Mouse (Mus musculus) frontal cortex, adult 2 months (tissue): ENCODE results near the gene Adssl1. TPM values are rescaled to one million over a fixed set of nuclear protein-coding genes. Genes with fewer than 3 reads are reported as not detected.
A peak's percentile ranks its signal among the peaks of the same experiment; 100 is the strongest.

Experiments
- DNase-seq, 2 experiments: peaks; one replicate each; pipeline ENCODE4 v3.0.0; 2022; ENCODE audit warnings: low spot score in 1 of 2; ENCODE audit errors: extremely low spot score in 1 of 2
- polyA plus RNA-seq: library from polyadenylated mRNA; depleted of rRNA; stranded (reverse); fragments of >200 nt; gene quantifications from 2 replicates; pipeline ENCODE4 v1.2.3, GENCODE M21; 2012

Gene Adssl1
- polyA plus RNA-seq, 1 experiment: 33.0 TPM

DNA sequence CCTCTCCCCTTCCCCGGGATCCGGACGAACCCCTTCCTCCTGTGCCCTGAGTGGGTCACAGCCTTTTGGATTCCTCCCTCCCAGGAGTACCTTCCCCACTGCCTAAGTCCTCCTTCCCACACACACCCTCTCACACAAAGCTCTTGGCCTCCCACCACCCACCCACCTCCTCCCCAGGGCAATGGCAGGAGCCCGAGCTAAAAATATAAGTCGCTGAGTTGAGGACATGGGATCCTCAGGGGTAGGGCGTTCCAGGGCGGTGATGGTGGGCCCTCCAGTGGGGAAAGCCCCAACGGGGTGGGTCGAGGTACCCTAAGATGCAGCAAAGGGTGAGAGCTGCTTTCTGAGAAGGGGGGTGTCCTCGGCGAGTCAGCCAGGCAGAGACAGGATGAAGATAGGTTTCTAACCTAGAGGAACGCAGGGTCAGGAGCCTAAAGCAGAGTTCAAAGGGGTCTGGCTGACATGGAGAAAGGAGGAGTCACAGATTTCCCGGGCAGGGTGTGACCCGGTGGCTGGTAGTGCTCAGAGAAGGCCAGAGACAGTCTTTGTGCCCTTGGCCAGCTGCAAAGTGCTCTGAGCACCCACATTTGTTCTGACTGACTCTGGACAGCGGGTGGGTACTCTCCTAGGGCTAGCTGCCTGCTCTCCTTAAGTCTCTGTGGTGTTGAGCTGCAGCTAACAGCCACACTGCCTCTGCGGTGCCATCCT is 663 bp downstream of the Adssl1 start:
- DNase-seq: no peak

- DNase-seq: no peak
Measured at GRCm38 (mm10) chr12:112621900-112622299, 2.1 kb downstream of the Adssl1 start.

GRCm38 (mm10) chr12:112623742-112624141 is 3.9 kb downstream of the Adssl1 start:
- DNase-seq: peak in 1 of 2 experiments; percentile 87

DNA sequence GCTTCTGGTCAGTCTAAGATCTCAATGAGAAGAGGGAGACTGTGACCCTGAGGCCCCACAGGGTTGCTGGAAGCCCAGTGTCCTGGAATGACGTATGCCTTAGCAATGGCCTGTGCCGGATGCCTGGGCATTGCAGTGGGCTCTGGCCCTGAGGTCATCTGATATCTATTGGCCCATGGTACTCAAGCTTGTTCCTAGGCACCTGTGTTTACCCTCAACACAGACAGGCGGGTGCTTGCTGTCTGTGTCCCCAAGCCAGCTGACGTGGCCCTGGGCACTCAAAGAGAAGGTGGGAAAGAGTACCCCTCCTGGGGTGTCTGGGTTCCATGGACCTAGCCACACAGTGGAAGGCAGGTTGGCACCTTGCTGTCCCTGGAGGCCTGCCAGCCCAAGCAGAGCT is 5.9 kb downstream of the Adssl1 start:
- DNase-seq: no peak

DNA sequence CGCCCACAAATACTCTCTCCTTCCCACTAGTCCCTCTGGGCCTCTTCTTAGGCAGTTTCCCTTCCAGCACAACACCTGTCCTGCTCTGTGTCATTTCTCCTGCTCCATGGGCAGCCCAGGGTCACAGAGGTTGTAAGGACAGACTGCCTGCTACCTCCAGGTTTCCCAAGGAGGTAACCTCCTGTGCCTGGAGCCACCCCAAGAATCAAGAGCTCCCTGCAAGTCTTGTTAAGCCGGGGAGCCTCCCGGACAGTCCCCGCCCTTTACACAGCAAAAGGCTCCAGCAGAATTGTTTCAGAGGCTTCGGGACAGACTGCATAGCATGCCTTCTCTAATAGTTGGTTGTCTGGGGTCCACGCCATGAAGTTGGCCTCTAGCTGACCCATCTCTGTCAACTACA is 6.6 kb downstream of the Adssl1 start:
- DNase-seq: no peak

DNA sequence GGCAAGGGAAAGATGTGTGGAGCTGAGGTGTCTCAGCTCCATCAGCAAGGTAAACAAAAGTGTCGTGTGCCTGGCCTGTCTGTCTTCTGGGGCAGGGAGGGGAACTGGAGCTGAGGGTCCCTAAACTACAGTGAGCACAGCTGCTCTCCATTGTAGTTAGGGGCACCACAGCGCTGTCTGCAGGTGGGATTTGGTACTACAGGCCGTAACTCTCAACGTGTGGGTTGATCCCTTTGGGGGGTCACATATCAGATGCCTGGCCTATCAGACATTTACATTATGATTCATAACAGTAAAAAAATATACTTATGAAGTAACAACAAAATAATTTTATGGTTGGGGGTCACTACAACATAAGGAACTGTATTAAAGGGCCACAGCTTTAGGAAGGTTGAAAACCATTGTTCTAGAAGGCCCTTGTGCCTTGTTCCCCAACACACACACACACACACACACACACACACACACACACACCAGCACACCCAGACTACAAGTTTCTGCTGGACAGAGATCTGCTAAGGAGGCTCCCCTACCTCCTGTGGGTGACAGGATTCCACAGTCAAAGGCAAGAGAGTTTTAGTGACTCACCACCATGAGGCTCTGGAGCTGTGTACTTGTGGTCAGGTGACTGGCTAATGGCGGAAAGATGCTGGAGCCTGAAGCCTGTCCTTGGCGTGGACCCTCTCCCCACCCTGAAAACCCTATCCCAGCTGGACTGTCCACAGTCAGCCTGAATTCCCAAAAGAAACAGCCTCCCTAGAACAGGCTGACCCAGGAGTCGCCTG is 7.4 kb downstream of the Adssl1 start:
- DNase-seq: no peak

DNA sequence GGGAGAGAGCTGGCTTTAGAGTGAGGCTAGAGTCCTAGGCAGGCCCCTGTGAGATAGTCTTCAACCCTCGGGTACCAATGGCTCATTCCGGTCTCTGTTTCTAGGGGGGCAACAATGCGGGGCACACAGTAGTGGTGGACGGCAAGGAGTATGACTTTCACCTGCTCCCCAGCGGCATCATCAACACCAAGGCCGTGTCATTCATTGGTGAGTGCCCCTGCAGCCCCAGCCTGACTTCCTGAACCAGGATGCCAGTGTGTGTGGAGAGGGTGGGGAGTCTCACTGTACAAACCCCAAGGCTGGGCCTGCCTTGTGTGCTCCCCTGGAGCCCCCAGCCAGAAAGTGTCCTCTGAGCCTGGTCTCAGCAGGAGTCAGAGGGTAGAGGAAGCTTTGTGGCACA is 8.4 kb downstream of the Adssl1 start:
- DNase-seq: no peak

GRCm38 (mm10) chr12:112628928-112629721 is 9.3 kb downstream of the Adssl1 start:
- no peak for DNase-seq

GRCm38 (mm10) chr12:112630029-112630428 is 10.2 kb downstream of the Adssl1 start:
- DNase-seq: no peak

- DNase-seq: no peak
Measured at GRCm38 (mm10) chr12:112630796-112631195, 11.0 kb downstream of the Adssl1 start.

- DNase-seq: no peak
Measured at GRCm38 (mm10) chr12:112631472-112631871, 11.6 kb downstream of the Adssl1 start.

DNA sequence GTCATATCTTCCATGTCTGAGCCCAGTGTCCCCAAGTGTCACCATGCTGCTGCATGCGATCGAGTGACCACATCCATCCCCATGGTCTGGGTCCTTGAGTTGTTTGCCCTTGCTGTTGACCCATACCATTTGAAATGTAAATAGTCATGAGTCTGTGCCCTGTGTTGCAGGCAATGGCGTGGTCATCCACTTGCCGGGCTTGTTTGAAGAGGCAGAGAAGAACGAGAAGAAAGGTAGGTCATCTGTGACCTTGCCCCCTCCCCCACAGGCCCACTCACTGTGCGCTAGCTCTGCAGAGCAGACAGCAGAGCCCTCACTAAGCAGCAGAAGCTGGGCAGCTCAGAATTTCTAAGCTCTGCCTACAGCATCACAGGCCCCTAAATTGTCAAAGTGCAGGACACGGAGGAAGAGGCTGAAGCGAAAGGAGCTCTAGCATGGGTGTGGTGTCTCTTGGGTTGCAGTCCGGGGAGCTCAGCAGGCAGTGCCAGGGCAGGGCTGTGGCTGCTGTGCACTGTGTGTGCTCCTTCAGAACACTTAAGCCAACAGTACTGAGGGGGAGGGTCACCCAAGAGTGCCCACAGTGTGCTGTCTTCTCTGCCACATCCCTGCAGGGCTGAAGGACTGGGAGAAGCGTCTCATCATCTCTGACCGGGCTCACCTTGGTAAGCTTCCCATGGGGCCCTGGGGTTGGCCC is 12.4 kb downstream of the Adssl1 start:
- no peak for DNase-seq

DNA sequence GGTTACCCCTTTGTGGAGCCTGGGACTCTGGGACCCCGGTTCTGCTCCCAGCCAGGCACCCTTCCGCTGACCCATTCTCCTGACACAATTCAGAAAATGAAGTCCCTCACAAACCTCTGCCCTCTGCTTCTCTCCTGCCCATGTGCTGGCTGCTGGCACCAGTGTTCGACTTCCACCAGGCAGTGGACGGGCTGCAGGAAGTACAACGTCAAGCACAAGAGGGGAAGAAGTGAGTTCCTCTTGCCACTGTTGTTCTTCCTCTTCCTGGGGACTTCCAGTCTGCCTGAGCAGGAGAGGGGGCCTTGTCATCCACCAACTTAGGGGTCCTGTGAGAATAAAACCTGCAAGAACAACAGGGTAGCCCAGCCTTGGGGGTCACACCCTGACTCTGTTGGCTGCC is 13.1 kb downstream of the Adssl1 start:
- no peak for DNase-seq

GRCm38 (mm10) chr12:112633686-112634085 is 13.8 kb downstream of the Adssl1 start:
- no peak for DNase-seq

DNA sequence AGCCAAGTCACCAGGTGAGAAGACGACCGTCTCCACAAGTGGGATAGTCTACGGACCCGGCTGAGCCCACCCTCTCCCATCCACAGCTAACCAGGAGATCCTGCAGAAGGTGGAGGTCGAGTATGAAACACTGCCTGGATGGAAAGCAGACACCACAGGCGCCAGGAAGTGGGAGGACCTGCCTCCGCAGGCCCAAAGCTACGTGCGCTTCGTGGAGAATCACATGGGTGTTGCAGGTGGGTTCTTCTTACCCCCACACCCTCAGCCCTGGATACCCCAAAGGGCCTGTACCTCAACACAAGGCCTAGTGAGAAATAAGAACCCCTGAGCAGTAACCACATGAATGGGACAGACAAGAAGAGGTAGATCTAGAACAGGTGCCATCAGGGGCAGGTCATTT is 19.7 kb downstream of the Adssl1 start:
- DNase-seq: no peak

DNA sequence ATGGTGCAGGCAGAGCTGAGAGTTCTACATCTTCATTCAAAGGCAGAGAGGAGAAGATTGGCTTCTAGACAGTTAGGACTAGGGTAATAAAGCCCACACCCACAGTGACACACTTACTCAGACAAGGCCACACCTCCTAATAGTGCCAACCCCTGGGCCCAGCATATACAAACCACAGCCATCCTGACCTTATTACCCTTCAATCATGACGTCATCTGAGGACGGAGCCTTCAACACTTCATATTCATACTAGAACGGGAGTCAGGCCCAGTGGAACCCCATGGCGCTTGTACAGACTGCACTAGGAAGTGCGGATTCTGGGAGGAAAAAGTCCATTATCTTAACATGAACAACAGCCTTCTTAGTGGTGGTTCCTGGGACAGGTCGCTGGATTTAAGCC is 23.3 kb downstream of the Adssl1 start:
- no peak for DNase-seq

DNA sequence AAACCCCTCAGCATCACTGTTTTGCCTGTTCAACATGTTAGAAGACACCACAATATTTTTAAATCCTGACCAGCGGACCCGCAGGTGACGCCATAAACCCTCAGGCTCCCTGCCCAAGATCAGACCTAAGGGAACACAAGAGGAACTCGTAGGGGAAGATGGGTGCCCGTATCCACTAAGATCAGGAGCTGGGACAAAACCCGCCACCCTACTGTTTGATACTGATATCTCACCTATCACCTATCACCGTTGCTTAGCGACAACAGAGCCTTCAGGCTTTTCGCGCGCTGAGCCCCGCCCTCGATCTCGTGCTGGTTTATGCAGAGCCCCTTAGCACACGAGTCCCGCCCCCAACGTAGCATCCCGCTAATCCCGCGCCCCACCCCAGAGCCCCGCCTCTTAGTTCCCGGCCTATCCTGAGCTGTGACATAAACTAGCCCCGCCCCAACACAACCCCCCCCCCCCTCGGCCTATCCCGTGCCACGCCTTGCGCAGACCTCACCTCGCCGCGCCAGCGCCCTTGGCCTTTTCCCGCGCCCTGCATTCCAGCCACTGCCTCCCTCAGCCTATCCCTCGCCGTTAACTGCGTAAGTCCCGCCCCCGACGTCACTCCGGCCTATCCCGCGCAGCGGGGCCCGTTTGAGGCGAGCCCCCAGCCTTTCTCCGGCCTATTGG is 24.5 kb downstream of the Adssl1 start, which contains the start of gene Siva1:
Siva1 (plus strand) TSS at position 500 of the 675 bp plus-strand sequence.
- peak; percentile 96 to 98 for DNase-seq

DNA sequence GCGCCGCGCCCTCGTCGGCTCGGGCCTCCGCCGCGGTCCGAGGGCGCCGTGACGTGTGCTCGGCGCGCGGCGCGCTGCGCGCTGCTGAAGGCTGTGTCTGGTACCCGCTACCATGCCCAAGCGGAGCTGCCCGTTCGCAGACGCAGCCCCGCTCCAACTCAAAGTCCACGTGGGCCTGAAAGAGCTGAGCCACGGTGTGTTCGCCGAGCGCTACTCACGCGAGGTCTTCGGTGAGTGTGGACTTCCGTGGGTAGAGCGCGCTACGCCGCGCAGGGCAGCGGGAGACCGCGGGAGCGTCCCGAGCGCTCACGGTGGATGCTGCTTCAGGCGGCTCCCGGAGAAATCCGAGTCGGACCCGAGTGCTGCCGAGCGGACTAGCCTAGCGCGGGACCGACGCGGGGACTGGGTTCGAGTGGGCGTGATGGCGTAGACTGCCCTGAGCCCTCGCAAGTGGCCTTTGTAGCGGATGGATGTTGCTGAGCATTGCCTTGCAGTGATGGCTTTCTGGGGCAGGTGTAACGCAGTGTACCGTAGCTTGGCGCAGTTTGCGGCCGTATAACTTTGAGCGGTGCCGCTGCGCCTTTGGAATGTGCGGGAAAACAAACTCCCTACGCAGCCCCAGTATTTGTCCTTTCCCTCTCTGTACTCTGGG is 25.1 kb downstream of the Adssl1 start:
- peak in 1 of 2 experiments; percentile 41 for DNase-seq

- no peak for DNase-seq
Measured at GRCm38 (mm10) chr12:112646139-112646538, 26.3 kb downstream of the Adssl1 start.

DNA sequence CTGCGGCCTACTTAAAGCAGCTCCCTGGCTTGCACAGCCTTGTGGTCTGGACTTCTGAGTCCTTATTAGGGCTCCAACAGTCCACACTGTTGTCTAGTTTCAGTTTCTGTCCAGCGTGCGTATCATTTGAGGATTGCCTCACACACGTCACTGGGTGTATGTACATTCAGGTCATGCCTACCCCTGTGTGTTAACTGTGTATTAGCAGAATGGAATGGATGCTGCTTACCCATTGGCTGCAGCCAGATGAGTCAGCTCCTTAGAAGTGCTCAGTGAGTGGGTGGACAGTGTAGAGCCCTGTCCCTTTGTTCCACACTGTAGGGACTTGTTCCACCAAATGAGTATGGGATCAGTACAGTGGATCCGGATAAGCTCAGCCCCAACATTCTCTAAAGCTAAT is 28.2 kb downstream of the Adssl1 start:
- DNase-seq: no peak
